Mouse (Mus musculus): ENCODE measurements at regions not wholly inside any gene's neighbourhood (a gene's known extent, or its start where the extent isn't known, plus 50 kb on each side); places are given as distances from the start of the nearest gene placed in this dataset.
A peak's percentile ranks its signal among the peaks of the same experiment; 100 is the strongest.

GRCm38 (mm10) chr8:37345051-37345450, 351.6 kb downstream of the AI429214 start:
- DNase-seq (ENCODE audit: low spot score in 2 of 2): peak in 1 of 2 experiments; percentile 3

- no peak for DNase-seq (ENCODE audit: low spot score in 2 of 2)
These were observed 353.7 kb downstream of the AI429214 start for GRCm38 (mm10) chr8:37347149-37347548.
